Mouse (Mus musculus): Measurements from ENCODE around the gene Upk3bl.
"Not testable (repeated sequence)": the region's sequence is repeated elsewhere in the genome, so short reads cannot be mapped to it uniquely, and the experiment has no call there.

The Upk3bl gene

DNA sequence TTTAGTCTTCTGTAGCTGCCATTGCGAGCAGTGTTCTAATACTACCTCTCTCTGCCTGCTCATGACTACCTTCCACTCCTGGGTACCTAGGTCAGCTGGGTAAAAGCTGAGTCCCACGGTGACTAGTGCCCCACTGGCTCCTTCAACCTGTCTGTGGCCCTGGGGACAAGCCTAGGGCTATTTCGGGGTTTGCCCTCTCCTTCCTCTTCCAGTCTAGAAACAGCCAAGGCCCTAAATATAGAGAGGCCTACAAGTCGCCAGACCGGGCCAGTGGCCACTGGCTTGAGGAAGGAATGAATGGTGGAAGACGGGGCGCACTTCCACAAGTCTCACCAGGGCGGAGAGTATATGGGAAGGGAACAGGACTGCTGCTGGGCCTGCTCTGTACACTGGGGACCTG, 32.0 kb downstream of the Upk3bl start:
- no peak for DNase-seq (ENCODE audit: low spot score)

DNA sequence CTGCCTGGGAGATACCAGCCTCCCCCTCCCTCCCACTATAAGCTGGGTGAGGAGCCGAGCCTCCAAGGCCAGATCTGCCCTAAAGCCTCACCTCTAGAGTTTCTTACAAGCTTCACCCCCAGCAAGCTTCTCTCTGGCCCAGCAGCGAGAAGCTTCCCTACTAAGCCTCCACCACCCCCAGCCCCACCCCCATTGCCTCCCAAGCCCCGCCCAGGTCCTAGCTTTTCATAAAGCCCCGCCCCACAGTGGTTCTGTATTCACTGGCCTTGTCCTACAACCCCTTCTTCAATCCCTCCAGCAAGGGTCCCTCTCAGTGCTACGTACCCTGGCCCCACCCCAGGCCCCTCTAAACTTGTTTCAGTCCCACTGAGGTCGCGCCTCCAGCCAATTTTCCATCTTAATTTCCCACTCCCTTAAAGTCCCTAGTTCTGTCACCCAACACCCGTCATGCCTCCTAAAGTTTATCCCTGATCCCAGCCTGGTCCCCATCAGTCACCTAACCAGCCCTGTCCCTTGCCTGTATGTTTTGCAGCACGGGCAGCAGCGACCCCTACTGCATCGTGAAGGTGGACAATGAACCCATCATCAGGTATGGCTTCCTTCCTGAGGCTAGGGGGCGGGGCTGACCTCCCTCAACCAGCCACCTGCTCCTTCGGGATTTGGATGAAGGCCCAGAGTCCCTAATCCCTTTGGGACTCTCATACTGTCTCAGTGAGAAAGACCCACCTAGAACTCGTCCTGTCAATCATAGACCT, 34.7 kb downstream of the Upk3bl start:
- DNase-seq (ENCODE audit: low spot score): no peak

DNA sequence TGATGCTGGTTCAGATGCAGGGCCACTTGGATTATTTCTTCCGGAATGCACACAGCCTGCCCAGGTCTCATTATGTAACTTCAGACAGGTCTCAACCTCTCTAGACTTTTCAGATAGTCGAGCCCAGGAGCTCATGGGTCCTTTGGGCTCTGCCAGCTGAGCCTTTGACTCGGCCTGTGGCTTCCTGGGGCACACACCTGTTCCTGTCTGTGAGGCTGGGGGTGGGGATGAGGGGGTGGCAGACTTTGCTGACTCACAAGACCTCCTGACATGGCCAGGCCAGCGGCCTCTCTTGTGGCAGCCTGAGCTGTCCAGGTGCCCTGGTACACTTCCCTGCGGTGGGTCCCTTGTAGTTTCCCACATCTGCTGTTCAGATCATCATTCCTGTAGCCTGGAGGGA, 37.6 kb downstream of the Upk3bl start:
- no peak for DNase-seq (ENCODE audit: low spot score)

DNA sequence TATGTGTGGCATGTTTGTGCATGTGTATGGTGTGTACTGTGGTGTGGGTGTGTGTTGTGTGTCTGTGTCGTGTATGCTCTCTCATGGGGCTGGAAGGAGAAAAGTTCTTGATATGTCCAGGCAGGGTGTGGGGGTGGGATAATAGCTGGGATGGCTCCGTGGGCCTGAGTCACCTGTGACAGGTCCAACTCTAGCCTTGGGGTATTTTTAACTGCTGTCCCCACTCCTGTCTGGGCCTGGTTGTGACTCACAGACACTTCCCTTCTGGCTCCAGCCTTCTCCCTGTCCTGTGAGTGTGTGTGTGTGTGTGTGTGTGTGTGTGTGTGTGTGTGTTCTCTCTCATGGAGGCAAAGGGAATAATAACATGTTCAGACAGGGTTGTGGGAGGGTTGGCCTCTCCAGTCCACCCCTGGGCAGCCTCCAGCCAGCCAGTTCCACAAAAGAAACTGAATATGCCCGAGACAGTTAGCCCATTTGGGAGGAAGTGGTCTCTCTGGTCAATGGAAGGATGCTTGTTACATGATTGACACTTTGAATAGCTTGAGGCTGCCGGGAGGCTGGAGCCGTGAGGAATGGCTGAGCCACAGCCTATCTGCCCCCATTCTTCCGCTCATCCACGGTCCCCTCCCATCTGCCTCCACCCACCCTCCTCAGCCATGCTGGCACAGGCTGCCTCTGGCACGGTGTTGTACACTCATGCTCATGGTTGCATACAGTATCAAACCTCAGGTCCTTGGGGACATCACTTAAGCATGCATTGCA, 40.1 kb downstream of the Upk3bl start:
- no peak for DNase-seq (ENCODE audit: low spot score)

DNA sequence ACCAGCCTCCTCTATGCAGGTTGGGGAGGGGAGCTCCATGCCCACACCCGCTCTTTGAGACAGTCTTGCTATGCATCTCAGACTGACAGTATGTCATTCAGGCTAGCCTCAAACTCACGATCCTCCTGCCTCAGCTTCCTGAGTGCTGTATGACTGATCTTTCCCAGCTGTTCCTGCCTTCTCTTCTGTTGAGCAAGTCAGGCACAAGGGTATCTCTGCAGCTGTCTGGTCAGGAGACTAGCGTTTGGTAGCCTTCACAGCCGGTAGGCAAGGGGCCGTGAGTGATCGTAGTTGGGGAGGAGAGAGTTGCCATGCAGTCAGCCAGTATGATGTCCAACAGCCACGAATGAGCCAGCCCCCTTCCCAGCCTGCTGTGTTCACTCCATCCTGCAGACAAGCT, 40.8 kb downstream of the Upk3bl start:
- DNase-seq (ENCODE audit: low spot score): no peak

DNA sequence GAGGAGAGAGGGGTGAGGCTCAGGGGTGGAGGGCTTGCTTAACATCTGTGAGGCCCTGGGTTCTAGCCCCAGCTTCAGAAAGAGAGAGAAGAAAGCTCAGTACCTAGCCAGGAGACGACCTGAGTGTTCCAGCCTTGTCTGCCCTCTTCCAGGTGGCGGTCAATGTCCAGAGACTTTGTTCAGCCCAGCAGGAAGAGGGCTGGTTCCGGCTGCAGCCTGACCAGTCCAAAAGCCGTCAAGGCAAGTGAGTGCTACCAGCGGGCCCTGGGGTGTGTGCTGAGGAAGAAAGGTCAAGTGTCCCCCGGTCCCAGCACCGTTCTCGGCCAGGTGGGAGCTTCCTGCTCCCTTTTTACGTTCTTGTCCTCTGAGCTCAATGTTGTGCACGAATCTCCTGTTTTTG, 44.2 kb downstream of the Upk3bl start:
- no peak for DNase-seq (ENCODE audit: low spot score)

DNA sequence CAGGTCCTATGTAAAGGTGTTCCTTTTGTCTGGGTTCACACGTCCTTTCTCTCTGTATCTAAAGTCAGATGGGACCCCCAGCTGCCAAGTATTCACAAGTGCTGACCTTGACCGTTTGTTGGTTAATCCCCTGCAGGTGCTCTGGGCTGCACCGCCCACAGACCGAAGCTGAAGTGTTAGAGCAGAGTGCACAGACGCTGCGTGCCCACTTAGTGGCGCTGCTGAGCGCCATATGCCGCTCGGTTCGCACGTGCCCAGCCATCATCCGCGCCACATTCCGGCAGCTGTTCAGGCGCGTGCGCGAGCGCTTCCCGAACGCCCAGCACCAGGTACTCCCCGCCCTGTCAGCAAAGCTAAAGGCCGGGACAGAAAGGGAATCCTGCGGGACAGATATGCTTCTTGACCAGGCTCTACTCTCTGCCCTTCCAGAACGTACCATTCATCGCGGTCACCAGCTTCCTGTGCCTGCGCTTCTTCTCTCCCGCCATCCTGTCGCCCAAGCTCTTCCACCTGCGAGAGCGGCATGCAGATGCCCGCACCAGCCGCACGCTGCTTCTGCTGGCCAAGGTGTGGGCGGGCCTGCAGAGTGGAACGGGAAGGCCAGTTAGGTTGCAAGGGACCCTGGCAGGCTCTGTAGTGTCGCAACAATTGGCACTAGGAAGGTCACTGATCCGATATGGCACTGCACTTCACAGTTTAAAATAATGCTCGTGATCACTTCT, 48.0 kb downstream of the Upk3bl start:
- no peak for DNase-seq (ENCODE audit: low spot score)

DNA sequence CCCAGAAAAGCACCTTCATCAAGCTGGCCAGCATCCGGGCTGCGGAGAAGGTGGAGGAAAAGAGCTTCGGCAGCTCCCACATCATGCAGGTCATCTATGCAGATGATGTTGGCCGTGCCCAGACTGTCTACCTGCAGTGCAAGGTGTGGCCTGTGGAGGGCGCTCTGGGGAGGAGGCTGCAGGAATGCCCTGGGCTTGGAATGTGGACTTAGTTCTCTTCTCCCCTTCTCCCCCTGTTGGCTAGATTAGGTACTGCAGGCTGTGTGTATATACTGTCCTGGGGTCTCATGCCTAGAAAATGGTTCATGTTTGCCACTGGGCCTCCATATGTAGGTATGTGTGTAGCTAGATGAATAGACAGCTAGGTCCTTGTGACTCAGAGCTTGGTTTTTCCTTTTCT, 50.2 kb downstream of the Upk3bl start:
- peak; percentile 31 for DNase-seq (ENCODE audit: low spot score)

DNA sequence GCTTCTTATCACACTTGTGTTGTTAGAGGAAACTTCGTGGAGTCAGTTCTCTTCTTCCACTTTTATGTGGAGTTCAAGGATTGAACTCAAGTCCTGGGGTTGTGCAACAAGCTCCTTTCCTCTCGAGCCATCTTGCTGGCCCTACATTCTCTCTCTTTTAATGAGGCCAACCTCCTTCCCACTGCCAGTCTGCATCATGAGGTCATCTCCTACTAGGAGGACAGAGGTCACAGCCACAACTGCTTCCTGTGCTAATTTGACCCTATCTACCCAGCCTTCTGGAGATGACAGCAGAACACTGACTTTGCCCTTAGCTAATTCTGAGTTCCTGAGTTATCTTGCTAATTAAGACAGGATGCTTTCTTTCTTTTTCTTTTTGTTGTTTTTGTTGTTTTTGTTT, 54.2 kb downstream of the Upk3bl start:
- DNase-seq (ENCODE audit: low spot score): no peak

DNA sequence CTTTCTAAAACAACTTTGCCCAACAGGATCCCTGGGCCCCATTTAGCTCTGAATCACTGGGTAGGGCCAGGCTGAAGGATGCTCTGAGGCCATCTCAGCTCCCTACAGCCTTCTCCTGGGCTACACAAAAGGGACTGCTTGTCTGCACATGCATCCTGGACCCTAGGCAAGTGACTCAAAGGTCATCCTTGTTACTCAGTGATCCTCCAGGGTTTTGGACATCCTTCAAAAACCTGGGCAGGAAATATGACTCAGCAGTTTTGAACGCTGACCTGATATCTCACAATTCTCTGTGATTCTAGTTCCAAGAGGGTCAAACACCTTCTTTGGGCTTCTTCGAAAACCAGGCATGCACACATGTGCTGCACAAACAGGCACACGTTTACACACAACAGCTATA, 54.8 kb downstream of the Upk3bl start:
- DNase-seq (ENCODE audit: low spot score): peak; percentile 25

DNA sequence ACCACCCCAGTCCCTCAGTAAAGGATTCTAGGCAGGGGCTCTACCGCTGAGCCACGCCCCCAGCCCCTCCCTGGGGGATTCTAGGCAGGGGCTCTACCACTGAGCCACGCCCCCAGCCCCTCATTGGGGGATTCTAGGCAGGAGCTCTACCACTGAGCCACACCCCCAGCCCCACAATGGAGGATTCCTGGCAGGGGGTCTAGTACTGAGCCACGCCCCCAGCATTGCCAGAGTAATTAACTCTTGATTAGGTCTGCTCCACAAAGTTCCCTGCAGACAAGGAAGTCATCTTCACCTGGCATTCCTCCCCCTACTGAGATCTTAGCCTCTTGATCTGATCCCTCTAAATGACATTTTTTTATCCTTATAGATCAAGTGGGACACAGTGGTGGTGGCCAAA, 59.3 kb downstream of the Upk3bl start:
- DNase-seq (ENCODE audit: low spot score): not testable (repeated sequence)
